Comparison of ENCODE assay signal across 23 mouse cellular contexts in genomic region chr4:131148042-131148747, GRCm38 (mm10).
A peak's percentile ranks its signal among the peaks of the same experiment; 100 is the strongest.
DNase-seq lines count a peak whose midpoint lies in the region; ATAC-seq and TF ChIP-seq lines count a peak whose summit lies in the region.
"Had no signal": no experiment of that assay in that cellular context is flagged by ENCODE, and none has a peak within 500 bp of the region (broad histone marks: within the 10 kb centered on the region; RNA-seq: fewer than 3 reads in every experiment).

No protein-coding gene starts in this region.

- no peaks in the 10 kb centered on the region for H3K27me3 ChIP-seq in forebrain, embryonic 14.5 days (replicated peaks; ENCODE audit: control insufficient read depth, insufficient read depth, low read length)
- no peaks in the 10 kb centered on the region for H3K27me3 ChIP-seq in forebrain, postnatal 0 days (ENCODE audit: insufficient read depth, low read length)
- H3K27me3 ChIP-seq in midbrain, embryonic 16.5 days (ENCODE audit: control insufficient read depth, insufficient read depth, low read depth, low read length) = no peaks in the 10 kb centered on the region
- H3K27me3 ChIP-seq in midbrain, embryonic 14.5 days (ENCODE audit: control insufficient read depth, insufficient read depth, low read length) = no peaks in the 10 kb centered on the region
- H3K27me3 ChIP-seq: hindbrain, embryonic 15.5 days; kidney, embryonic 15.5 days had no signal

- no peaks in the 10 kb centered on the region for H3K4me1 ChIP-seq in forebrain, embryonic 14.5 days (ENCODE audit: control insufficient read depth, insufficient read depth, low read length)
- H3K4me1 ChIP-seq in forebrain, postnatal 0 days (ENCODE audit: insufficient read depth) = 0 out of 2 replicates have a peak, but pooled peaks cover 5% of the 10 kb centered on the region
- H3K4me1 ChIP-seq in midbrain, embryonic 16.5 days (ENCODE audit: control insufficient read depth, insufficient read depth, low read length) = peaks cover 7% of the 10 kb centered on the region
- 0 out of 2 replicates have a peak, but pooled peaks cover 2% of the 10 kb centered on the region for H3K4me1 ChIP-seq in midbrain, embryonic 14.5 days (ENCODE audit: control insufficient read depth, insufficient read depth, low read length)
- H3K4me1 ChIP-seq: embryonic facial prominence, embryonic 15.5 days; heart, embryonic 12.5 days; kidney, embryonic 15.5 days; lung, embryonic 15.5 days had no signal

- no peaks in the 10 kb centered on the region for H3K36me3 ChIP-seq in forebrain, embryonic 14.5 days (ENCODE audit: control insufficient read depth, insufficient read depth, low read length)
- no peaks in the 10 kb centered on the region for H3K36me3 ChIP-seq in forebrain, postnatal 0 days (ENCODE audit: insufficient read depth)
- no peaks in the 10 kb centered on the region for H3K36me3 ChIP-seq in midbrain, embryonic 16.5 days (ENCODE audit: control insufficient read depth, insufficient read depth, low read length)
- no peaks in the 10 kb centered on the region for H3K36me3 ChIP-seq in midbrain, embryonic 14.5 days (ENCODE audit: control insufficient read depth, insufficient read depth, low read length)
- H3K36me3 ChIP-seq: embryonic facial prominence, embryonic 15.5 days; heart, embryonic 12.5 days; hindbrain, embryonic 15.5 days; kidney, embryonic 15.5 days; limb, embryonic 13.5 days; lung, embryonic 15.5 days; midbrain, embryonic 10.5 days had no signal

- peak; percentile 41; the same call in 1 of the 2 replicates for ATAC-seq in cerebellum, adult (ENCODE audit: insufficient number of reproducible peaks, low FRiP score, low TSS enrichment)
- ATAC-seq in forebrain, embryonic 14.5 days = no peak
- ATAC-seq in forebrain, postnatal 0 days = no peak
- ATAC-seq in midbrain, embryonic 16.5 days = no peak
- ATAC-seq in midbrain, embryonic 14.5 days (ENCODE audit: low FRiP score, low TSS enrichment) = no peak
- ATAC-seq: activated CD4-positive, CD25-positive, alpha-beta regulatory T cell, adult 4 months had no signal

- no peak overlapping the region for H3K4me2 ChIP-seq in forebrain, embryonic 14.5 days (ENCODE audit: low read length)
- no peak overlapping the region for H3K4me2 ChIP-seq in forebrain, postnatal 0 days (ENCODE audit: low read depth)
- no peak overlapping the region for H3K4me2 ChIP-seq in midbrain, embryonic 16.5 days (ENCODE audit: low read length)
- no peak overlapping the region for H3K4me2 ChIP-seq in midbrain, embryonic 14.5 days (ENCODE audit: low read length)
- H3K4me2 ChIP-seq: embryonic facial prominence, embryonic 15.5 days; heart, embryonic 12.5 days; hindbrain, embryonic 15.5 days; kidney, embryonic 15.5 days; limb, embryonic 13.5 days; liver, embryonic 11.5 days; lung, embryonic 15.5 days had no signal

- TF ChIP-seq CTCF in forebrain, postnatal 0 days (IDR thresholded peaks at IDR 0.05; ENCODE audit: low read depth) = no peak

- no peak for DNase-seq in cerebellum, adult 11 months
- peak; percentile 45 for DNase-seq in forebrain, embryonic 14.5 days (ENCODE audit: low spot score)
- no peak for DNase-seq in forebrain, postnatal 0 days
- no peak for DNase-seq in midbrain, embryonic 14.5 days
- peak; percentile 47 to 51 for DNase-seq in cerebellum, postnatal 36 days
- no peak for DNase-seq in thymus, adult 18-20 months
- DNase-seq: adrenal gland, adult 2 months; gastrocnemius, postnatal 25 days; heart, adult 11 months; kidney, adult 18-20 months; kidney, postnatal 25 days; thymus, postnatal 14 days had no signal

- WGBS in forebrain, embryonic 14.5 days = 60% methylated on average over 16 of the region's 16 CpGs
- WGBS in forebrain, postnatal 0 days = 55% methylated on average over 16 of the region's 16 CpGs
- WGBS in midbrain, embryonic 16.5 days = 61% methylated on average over 16 of the region's 16 CpGs
- WGBS in midbrain, embryonic 14.5 days = 65% methylated on average over 16 of the region's 16 CpGs

- H3K9ac ChIP-seq in forebrain, embryonic 14.5 days (ENCODE audit: low read length) = peak overlapping the region; percentile 18; the same call in 1 of the 2 replicates
- no peak overlapping the region for H3K9ac ChIP-seq in forebrain, postnatal 0 days
- H3K9ac ChIP-seq in midbrain, embryonic 16.5 days (ENCODE audit: low read depth, low read length) = no peak overlapping the region
- H3K9ac ChIP-seq in midbrain, embryonic 14.5 days (replicated peaks; ENCODE audit: low read length) = no peak overlapping the region
- H3K9ac ChIP-seq: embryonic facial prominence, embryonic 15.5 days; heart, embryonic 12.5 days; hindbrain, embryonic 15.5 days; kidney, embryonic 15.5 days; limb, embryonic 13.5 days; lung, embryonic 15.5 days had no signal

- no peak overlapping the region for H3K27ac ChIP-seq in forebrain, embryonic 14.5 days (ENCODE audit: low read depth, low read length)
- H3K27ac ChIP-seq in forebrain, postnatal 0 days (ENCODE audit: low read depth, low read length) = no peak overlapping the region
- peak overlapping the region; percentile 31; the same call in 1 of the 2 replicates for H3K27ac ChIP-seq in midbrain, embryonic 16.5 days (ENCODE audit: low read length)
- no peak overlapping the region for H3K27ac ChIP-seq in midbrain, embryonic 14.5 days (replicated peaks; ENCODE audit: low read depth, low read length)
- H3K27ac ChIP-seq: embryonic facial prominence, embryonic 15.5 days; hindbrain, embryonic 15.5 days; kidney, embryonic 15.5 days; limb, embryonic 13.5 days; lung, embryonic 15.5 days; midbrain, embryonic 10.5 days had no signal

- no peaks in the 10 kb centered on the region for H3K9me3 ChIP-seq in forebrain, embryonic 14.5 days (replicated peaks; ENCODE audit: control insufficient read depth, low read length)
- H3K9me3 ChIP-seq in forebrain, postnatal 0 days (ENCODE audit: low read length) = no peaks in the 10 kb centered on the region
- H3K9me3 ChIP-seq in midbrain, embryonic 16.5 days (replicated peaks; ENCODE audit: control insufficient read depth, low read length, poor library complexity, severe bottlenecking) = no peaks in the 10 kb centered on the region
- no peaks in the 10 kb centered on the region for H3K9me3 ChIP-seq in midbrain, embryonic 14.5 days (ENCODE audit: control insufficient read depth, low read length)
- H3K9me3 ChIP-seq: embryonic facial prominence, embryonic 15.5 days; hindbrain, embryonic 15.5 days; kidney, embryonic 15.5 days; limb, embryonic 13.5 days; lung, embryonic 15.5 days; midbrain, embryonic 10.5 days had no signal

- H3K4me3 ChIP-seq in forebrain, embryonic 14.5 days (ENCODE audit: low read depth, low read length) = no peak overlapping the region
- H3K4me3 ChIP-seq in forebrain, postnatal 0 days (ENCODE audit: low read depth, low read length) = no peak overlapping the region
- H3K4me3 ChIP-seq in midbrain, embryonic 16.5 days (ENCODE audit: low read depth, low read length) = no peak overlapping the region
- no peak overlapping the region for H3K4me3 ChIP-seq in midbrain, embryonic 14.5 days (replicated peaks; ENCODE audit: low read depth, low read length)
- H3K4me3 ChIP-seq: embryonic facial prominence, embryonic 15.5 days; heart, embryonic 12.5 days; hindbrain, embryonic 15.5 days; kidney, embryonic 15.5 days; limb, embryonic 13.5 days; lung, embryonic 15.5 days; midbrain, embryonic 10.5 days had no signal

Comparison
In these comparisons a context has a peak if more than half of its experiments do, and no peak if none do; other contexts are left out.
1. DNase-seq: peak in forebrain, embryonic 14.5 days (single experiment) and cerebellum, postnatal 36 days (2 of 2); none in cerebellum, adult 11 months (single experiment), forebrain, postnatal 0 days (single experiment), midbrain, embryonic 14.5 days (single experiment) and thymus, adult 18-20 months (0 of 2).